Mouse (Mus musculus): ENCODE measurements around the gene Kat2b.
"Not testable (repeated sequence)": the region's sequence is repeated elsewhere in the genome, so short reads cannot be mapped to it uniquely, and the experiment has no call there.

GRCm38 (mm10) chr17:53606082-53606481 is 39.4 kb downstream of the Kat2b start:
- not testable (repeated sequence) for TF ChIP-seq CTCF (IDR thresholded peaks at IDR 0.05; ENCODE audit: borderline replicate concordance, extremely low read depth, insufficient read depth, insufficient read length); POLR2A (IDR thresholded peaks at IDR 0.05; ENCODE audit: borderline replicate concordance, extremely low read depth, insufficient read depth, insufficient read length, poor library complexity, severe bottlenecking)
